Mouse (Mus musculus) small intestine, adult 2 months (tissue): ENCODE measurements at regions not wholly inside any gene's neighbourhood (a gene's known extent, or its start where the extent isn't known, plus 50 kb on each side); places are given as distances from the start of the nearest gene placed in this dataset.

Experiments
- CTCF ChIP-seq: fragments of 200-500 bp; IDR thresholded peaks from 2 replicates; pipeline ENCODE4 v1.5.1; 2012; ENCODE audit warnings: low read depth, mild to moderate bottlenecking, control low read depth, inconsistent platforms, low read length, moderate library complexity, mixed read lengths; ENCODE audit not compliant: insufficient replicate concordance, insufficient read length; ENCODE audit errors: extremely low read depth
- POLR2A ChIP-seq: fragments of 200-500 bp; IDR thresholded peaks from 2 replicates; pipeline ENCODE4 v1.6.1; 2012; ENCODE audit warnings: low read depth, mild to moderate bottlenecking, control low read depth, inconsistent platforms, low read length, moderate library complexity

- TF ChIP-seq POLR2A (no peak), CTCF (no peak)
These were observed 62.0 kb upstream of the Arhgap21 start for GRCm38 (mm10) chr2:21030650-21031049.
